Mouse (Mus musculus): ENCODE data around the gene Rasl10b. TPM values are rescaled to one million over a fixed set of nuclear protein-coding genes. Genes with fewer than 3 reads are reported as not detected.
A peak's percentile ranks its signal among the peaks of the same experiment; 100 is the strongest.

Gene Rasl10b
- total RNA-seq, 2 experiments from 2014 or later: 258 to 277 TPM

DNA sequence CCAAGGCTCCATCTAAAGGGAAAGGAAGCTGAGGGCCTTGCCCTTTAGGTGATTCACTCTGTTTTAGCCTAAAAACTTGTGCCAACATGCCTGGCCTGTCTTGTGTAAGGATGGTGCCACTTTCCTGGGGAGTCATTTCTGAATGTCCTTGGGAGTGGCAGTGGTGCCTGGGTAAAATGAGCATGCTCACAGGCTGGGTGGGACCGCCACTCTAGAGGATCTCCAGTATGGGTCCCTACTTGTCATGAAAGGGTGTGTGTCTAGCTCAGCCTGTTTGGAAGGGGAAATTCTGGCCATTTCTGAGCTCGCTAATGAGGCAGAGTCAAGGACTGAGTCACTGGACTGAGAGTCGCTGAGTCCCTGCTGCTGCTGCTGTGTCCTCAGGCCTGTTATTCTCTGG lies 46.7 kb downstream of the Rasl10b start:
- DNase-seq (ENCODE audit: low spot score in 2 of 2): no peak
- intact Hi-C loops (cut with DNase I): no loop called here

DNA sequence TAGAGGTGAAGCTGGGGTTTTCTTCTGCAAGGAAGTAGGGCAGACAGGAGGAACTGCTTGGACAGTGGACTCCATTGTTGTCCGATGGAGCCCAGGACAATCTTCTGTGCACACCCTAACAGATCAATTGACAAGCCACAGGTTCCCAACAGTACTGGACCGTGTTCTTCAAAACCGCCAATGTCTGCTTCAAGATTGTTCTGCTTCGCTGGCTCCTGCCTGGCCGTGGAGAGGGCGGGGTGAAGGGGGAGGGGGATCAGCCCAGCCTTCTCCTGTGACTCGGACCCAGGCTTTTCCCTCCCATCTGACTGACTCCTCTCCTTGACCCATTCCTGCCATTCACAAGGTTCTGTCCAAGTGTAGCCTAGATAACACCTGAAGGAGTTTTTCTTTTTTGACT lies 48.3 kb downstream of the Rasl10b start:
- intact Hi-C loops (cut with DNase I): no loop called here
- DNase-seq (ENCODE audit: low spot score in 2 of 2): no peak

DNA sequence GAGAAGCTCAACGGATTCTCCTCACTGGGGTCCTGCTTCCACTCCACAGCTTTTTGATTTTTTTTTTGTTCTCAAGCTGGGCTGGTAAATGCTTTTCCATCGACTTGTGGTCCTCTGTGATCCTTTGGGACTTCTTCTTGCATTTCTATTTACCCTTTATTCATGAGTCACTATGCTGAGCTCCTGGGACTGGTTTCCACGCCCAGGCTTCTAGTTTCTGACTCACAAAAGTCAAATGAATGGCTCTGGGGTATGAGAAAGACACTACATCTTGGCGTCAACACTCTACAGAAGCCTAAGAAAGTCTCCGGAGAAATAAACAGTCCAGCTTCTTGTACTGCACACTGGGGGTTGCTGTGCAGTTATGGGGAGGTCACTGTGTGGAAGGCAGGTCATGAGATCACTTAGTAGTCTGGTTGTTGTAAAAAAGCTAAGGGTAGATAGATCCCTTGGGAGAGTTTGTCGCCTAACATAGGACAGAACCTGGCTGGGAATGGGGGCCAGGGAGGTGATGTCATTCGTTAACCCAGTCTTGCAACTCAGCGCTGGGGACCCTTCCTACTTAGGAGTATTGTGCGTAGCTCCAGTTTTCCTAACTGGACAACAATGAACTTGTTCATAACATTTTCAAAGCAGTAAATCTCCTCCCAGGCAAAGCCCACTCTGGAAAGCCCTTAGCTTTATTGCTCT lies 49.1 kb downstream of the Rasl10b start:
- intact Hi-C loops (cut with DNase I): no loop called here
- DNase-seq (ENCODE audit: low spot score in 2 of 2): no peak

DNA sequence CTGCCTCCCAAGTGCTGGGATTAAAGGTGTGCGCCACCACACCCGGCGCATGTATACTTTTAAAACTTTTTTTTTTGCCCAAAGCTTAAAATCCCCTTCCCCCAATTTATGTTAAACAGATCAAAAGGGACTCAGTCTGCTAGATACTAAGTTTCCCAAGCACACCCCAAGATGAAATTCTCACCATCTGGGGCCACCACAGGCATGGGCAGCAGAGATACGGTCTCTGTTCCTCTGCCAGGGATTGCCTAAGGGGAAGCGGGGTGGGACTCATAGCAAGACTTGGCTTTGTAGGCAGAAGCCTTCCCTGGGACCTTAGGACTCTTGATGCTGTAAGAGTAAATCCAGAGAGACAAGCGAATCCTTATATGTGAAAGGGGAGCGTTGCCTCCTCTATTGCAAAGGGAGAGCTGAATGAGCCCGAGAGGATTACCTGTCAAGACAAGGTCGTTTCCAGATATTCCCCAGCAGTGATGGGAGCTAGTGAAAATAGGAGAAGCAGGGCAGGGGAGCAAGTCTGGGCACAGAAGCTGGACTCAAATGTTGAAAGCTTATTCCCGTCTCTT lies 52.6 kb downstream of the Rasl10b start:
- no peak for DNase-seq (ENCODE audit: low spot score in 2 of 2)
- intact Hi-C loops (cut with DNase I): no loop called here

DNA sequence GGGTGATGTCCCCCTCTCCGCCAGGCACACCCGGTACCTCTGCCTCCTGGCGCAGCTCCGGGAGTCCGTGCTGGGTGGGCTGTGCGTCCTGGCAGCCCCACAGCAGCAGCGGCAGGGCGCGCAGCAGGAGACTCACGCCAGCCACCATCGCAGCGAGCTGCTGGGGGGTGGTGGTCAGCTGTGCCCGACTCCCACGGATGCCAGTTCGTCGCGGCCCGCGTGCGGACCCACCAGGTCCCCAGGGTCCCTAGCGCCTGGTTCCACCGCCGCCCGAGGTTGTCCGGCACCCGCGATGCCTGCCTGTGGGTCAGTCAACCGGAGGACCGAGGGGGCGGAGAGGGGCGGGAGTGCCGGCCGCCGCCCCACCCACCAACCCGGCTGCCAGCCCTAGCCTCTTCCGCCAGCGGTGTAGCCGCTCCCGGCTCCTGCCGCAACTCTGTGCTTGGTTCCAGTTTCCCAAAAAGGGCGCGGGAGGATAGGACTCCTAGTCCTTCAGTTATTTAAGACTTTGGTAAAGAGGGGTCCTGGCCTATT lies 53.8 kb downstream of the Rasl10b start, which contains the start of gene Mmp28:
TSS of gene Mmp28 (minus strand) at position 361 of the 534 bp plus-strand sequence.
- DNase-seq (ENCODE audit: low spot score in 2 of 2): peak; percentile 16 to 22
- intact Hi-C loops (cut with DNase I): no loop called here

DNA sequence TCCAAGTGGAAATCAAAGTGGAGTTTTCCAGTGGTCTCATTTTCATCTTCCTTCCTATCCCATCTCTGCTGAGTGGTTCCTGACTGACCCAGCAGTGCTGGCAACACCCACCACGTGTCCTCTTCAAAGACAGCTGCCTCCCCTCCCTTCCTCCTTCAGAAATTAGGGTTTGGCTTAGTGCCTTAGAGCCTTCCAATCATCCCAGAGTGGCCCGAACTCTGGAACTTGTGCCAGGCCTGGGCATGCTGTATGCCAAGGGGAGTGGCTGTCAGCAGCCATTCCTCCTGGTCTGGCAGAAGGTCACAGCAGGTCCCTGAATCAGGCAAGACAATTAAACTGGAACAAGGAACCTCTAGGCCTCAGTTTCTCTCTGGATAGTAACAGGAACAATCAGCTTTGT lies 57.0 kb downstream of the Rasl10b start:
- peak in 1 of 2 experiments; percentile 26 for DNase-seq (ENCODE audit: low spot score in 2 of 2)
- intact Hi-C loops (cut with DNase I): no loop called here

DNA sequence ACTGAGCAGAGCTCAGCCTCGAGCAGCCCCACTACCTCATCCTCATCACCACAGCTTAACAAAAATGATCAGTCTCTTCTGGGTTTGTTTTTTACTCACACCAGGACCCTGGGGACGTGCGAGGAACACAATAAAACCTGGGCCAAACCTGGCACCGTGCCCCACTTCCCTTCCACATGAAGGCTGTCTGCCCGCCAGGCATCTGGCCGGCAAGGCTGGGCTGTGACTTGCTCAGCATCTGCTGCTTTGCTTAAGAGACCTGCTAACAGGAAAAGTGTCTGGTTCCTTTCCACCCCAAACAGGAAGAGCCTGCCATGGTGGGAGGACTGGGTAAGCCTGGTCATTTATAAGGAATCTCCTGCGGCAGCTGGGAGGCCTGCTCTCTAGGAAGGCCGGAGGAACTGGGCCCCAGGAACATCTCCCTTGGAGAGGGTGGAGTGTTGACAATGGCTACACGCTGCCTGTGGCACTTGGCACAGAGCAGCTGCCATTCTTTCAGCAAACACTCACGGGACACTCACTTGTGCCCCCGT lies 58.2 kb downstream of the Rasl10b start:
- peak in 1 of 2 experiments; percentile 33 for DNase-seq (ENCODE audit: low spot score in 2 of 2)
- intact Hi-C loops (cut with DNase I): no loop called here

DNA sequence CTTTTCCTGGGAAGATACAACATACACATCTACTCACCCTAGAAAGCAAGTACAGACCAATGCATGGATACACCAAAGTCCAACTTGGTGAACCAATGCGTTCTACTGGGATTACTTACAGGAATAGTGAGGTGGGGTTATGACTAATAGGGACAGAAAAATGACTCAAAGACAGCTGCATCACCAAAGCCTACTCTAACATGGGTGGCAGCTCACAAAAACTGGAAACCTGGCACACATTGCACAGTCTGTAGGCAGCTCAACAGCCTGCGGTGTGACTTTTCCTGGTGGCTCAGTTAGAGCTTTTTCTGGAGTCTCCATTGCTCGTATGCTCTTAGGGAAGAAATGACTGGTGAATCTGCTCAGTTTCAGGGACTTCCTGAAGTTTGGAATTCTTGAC lies 59.8 kb downstream of the Rasl10b start:
- peak in 1 of 2 experiments; percentile 76 for DNase-seq (ENCODE audit: low spot score in 2 of 2)
- intact Hi-C loops (cut with DNase I): no loop called here

Other genes with a start within 250 kb of the Rasl10b start
- not detected for gene Slfn4, start 234.0 kb upstream of the Rasl10b start, total RNA-seq (2021)
- gene Slfn3, start 217.8 kb upstream of the Rasl10b start, total RNA-seq (2021): under 1 TPM; 0.28 to 0.37 TPM
- not detected for gene Slfn14, start 122.4 kb upstream of the Rasl10b start, total RNA-seq (2021)
- gene Ap2b1, start 110.1 kb upstream of the Rasl10b start, total RNA-seq (2021): 100 to 1,000 TPM; 291 to 311 TPM
- gene Pex12, start 106.6 kb upstream of the Rasl10b start, total RNA-seq (2021): 10 to 100 TPM in 1 of 2 experiments, 1 to 10 TPM in 1; 9.5 to 11.6 TPM
- under 1 TPM in 1 of 2 experiments, not detected in 1; 0.18 TPM for gene Gas2l2, start 20.3 kb downstream of the Rasl10b start, total RNA-seq (2021)
- not detected for gene 1700020L24Rik, start 28.5 kb downstream of the Rasl10b start, total RNA-seq (2021)
- gene Mmp28, start 53.9 kb downstream of the Rasl10b start, total RNA-seq (2021): 1 to 10 TPM; 3.9 to 4.3 TPM
- 10 to 100 TPM; 48.4 to 65.7 TPM for gene Taf15, start 63.9 kb downstream of the Rasl10b start, total RNA-seq (2021)
- not detected for gene Heatr9, start 113.0 kb downstream of the Rasl10b start, total RNA-seq (2021)
- not detected for gene Ccl5, start 121.4 kb downstream of the Rasl10b start, total RNA-seq (2021)
- 1 to 10 TPM; 3.6 to 7.9 TPM for gene Ccl9, start 169.5 kb downstream of the Rasl10b start, total RNA-seq (2021)
- gene Ccl6, start 183.9 kb downstream of the Rasl10b start, total RNA-seq (2021): 1 to 10 TPM; 1.7 to 2.4 TPM
- not detected for gene Rpl9-ps1, start 236.5 kb downstream of the Rasl10b start, total RNA-seq (2021)
- gene Ccl3, start 240.2 kb downstream of the Rasl10b start, total RNA-seq (2021): not detected